20 mouse cellular contexts compared by ENCODE assay signal in the genomic region with DNA sequence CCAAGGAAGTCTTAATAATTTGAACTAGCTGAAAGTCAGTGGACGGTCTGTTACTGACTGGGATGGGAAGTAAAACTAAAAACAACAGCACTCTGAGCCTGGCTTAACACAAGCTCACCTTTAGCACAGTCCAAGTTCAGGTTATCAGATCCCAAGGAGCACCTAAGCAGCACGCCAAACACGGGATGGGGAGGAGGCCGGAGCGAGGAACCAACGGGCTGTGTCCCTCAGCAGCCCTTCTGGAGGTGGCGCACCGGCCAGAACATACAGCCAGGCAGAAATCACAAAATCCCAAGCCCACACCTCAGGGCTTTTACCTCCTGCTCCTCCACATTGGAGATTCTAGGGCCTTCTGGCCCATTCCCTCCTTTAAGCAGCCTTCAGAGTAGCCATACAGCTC. TPM values are rescaled to one million over a fixed set of nuclear protein-coding genes. Genes with fewer than 3 reads are reported as not detected.
DNase-seq lines count a peak whose midpoint lies in the region; ATAC-seq and TF ChIP-seq lines count a peak whose summit lies in the region.
"Had no signal": no experiment of that assay in that cellular context is flagged by ENCODE, and none has a peak within 500 bp of the region (broad histone marks: within the 10 kb centered on the region; RNA-seq: fewer than 3 reads in every experiment).

No protein-coding gene starts in this region.

- H3K36me3 ChIP-seq in kidney, adult 2 months (ENCODE audit: control insufficient read depth, insufficient read depth, low read length) = no peaks in the 10 kb centered on the region
- H3K36me3 ChIP-seq in lung, postnatal 0 days (ENCODE audit: insufficient read depth, low read length) = no peaks in the 10 kb centered on the region
- H3K36me3 ChIP-seq in intestine, embryonic 15.5 days = no peaks in the 10 kb centered on the region
- H3K36me3 ChIP-seq in stomach, embryonic 14.5 days (ENCODE audit: control insufficient read depth, insufficient read depth, low read length) = no peaks in the 10 kb centered on the region
- H3K36me3 ChIP-seq: midbrain, embryonic 12.5 days had no signal

- no peak overlapping the region for H3K9ac ChIP-seq in lung, postnatal 0 days (replicated peaks; ENCODE audit: low read depth)
- peak overlapping the region; percentile 57 for H3K9ac ChIP-seq in intestine, embryonic 15.5 days
- H3K9ac ChIP-seq in stomach, embryonic 14.5 days (replicated peaks; ENCODE audit: low read depth, low read length) = no peak overlapping the region
- H3K9ac ChIP-seq: midbrain, embryonic 12.5 days had no signal

- no peak for TF ChIP-seq POLR2A in kidney, adult 2 months (IDR thresholded peaks at IDR 0.05; ENCODE audit: low read depth, low read length)
- no peak for TF ChIP-seq POLR2A in lung, adult 2 months (IDR thresholded peaks at IDR 0.05; ENCODE audit: borderline replicate concordance, extremely low read depth, low read depth, low read length)

- 33% methylated on average over 8 of the region's 8 CpGs for WGBS in kidney, adult 2 months
- WGBS in lung, postnatal 0 days = 52% methylated on average over 8 of the region's 8 CpGs
- 72% methylated on average over 8 of the region's 8 CpGs for WGBS in lung, adult 2 months
- WGBS in intestine, embryonic 15.5 days = 37% methylated on average over 8 of the region's 8 CpGs
- 56% methylated on average over 8 of the region's 8 CpGs for whole genome bisulfite sequencing in stomach, embryonic 14.5 days

- peak overlapping the region; percentile 57 for H3K27ac ChIP-seq in kidney, adult 2 months (ENCODE audit: insufficient read depth, low read depth, low read length)
- no peak overlapping the region for H3K27ac ChIP-seq in lung, postnatal 0 days (ENCODE audit: low read length)
- peak overlapping the region; percentile 86 for H3K27ac ChIP-seq in intestine, embryonic 15.5 days
- no peak overlapping the region for H3K27ac ChIP-seq in stomach, embryonic 14.5 days (ENCODE audit: low read length)
- H3K27ac ChIP-seq: midbrain, embryonic 12.5 days had no signal

- DNase-seq in kidney, adult 2 months = peak; percentile 46
- no peak for DNase-seq in kidney, postnatal 14 days
- DNase-seq in lung, postnatal 0 days (ENCODE audit: low spot score) = no peak
- no peak for DNase-seq in lung, adult 2 months
- no peak for DNase-seq in cerebellum, adult 11-12 months
- no peak for DNase-seq in right cerebral cortex, postnatal 10 days (ENCODE audit: low spot score in 2 of 2)
- DNase-seq: adrenal gland, adult 2 months; cerebellum, adult 8-10 months; gastrocnemius, postnatal 10 days; heart, postnatal 36 days; lung, postnatal 14 days; retina, postnatal 1 day; thymus, adult 18-20 months had no signal

- H3K27me3 ChIP-seq in kidney, adult 2 months (replicated peaks; ENCODE audit: control insufficient read depth, insufficient read depth, low read length) = no peaks in the 10 kb centered on the region
- peaks cover 13% of the 10 kb centered on the region for H3K27me3 ChIP-seq in lung, postnatal 0 days (replicated peaks; ENCODE audit: insufficient read depth, low read length)
- peaks cover 45% of the 10 kb centered on the region for H3K27me3 ChIP-seq in intestine, embryonic 15.5 days (replicated peaks)
- peaks cover 35% of the 10 kb centered on the region for H3K27me3 ChIP-seq in stomach, embryonic 14.5 days (ENCODE audit: control insufficient read depth, insufficient read depth, low read length)

- H3K9me3 ChIP-seq in lung, postnatal 0 days (ENCODE audit: low read length) = no peaks in the 10 kb centered on the region
- H3K9me3 ChIP-seq in intestine, embryonic 15.5 days = no peaks in the 10 kb centered on the region
- H3K9me3 ChIP-seq in stomach, embryonic 14.5 days (ENCODE audit: control insufficient read depth, low read depth, low read length) = no peaks in the 10 kb centered on the region
- H3K9me3 ChIP-seq: midbrain, embryonic 12.5 days had no signal

- no peak for TF ChIP-seq EP300 in lung, postnatal 0 days (IDR thresholded peaks at IDR 0.05)

- peak overlapping the region; percentile 43 for H3K4me3 ChIP-seq in kidney, adult 2 months (ENCODE audit: insufficient read depth, low read depth, low read length)
- 0 out of 2 replicates have a peak overlapping the region, but pooled peaks have one; percentile 39 for H3K4me3 ChIP-seq in lung, postnatal 0 days (ENCODE audit: low read depth, low read length)
- no peak overlapping the region for H3K4me3 ChIP-seq in lung, adult 2 months (replicated peaks; ENCODE audit: extremely low read depth, low read depth, low read length)
- peak overlapping the region; percentile 53 for H3K4me3 ChIP-seq in intestine, embryonic 15.5 days (replicated peaks)
- peak overlapping the region; percentile 43; the same call in 1 of the 2 replicates for H3K4me3 ChIP-seq in stomach, embryonic 14.5 days (ENCODE audit: low read depth, low read length)
- H3K4me3 ChIP-seq: erythroblast, embryonic 14.5 days; midbrain, embryonic 12.5 days; myocyte had no signal

- H3K4me1 ChIP-seq in kidney, adult 2 months (ENCODE audit: control insufficient read depth, insufficient read depth, low read length) = peaks cover 13% of the 10 kb centered on the region
- H3K4me1 ChIP-seq in lung, postnatal 0 days (ENCODE audit: insufficient read depth, low read depth, low read length) = no peaks in the 10 kb centered on the region
- 0 out of 2 replicates have a peak, but pooled peaks cover 4% of the 10 kb centered on the region for H3K4me1 ChIP-seq in lung, adult 2 months (ENCODE audit: control insufficient read depth, insufficient read depth, low read length)
- H3K4me1 ChIP-seq in intestine, embryonic 15.5 days (replicated peaks) = peaks cover 28% of the 10 kb centered on the region
- peaks cover 8% of the 10 kb centered on the region; the same call in 1 of the 2 replicates for H3K4me1 ChIP-seq in stomach, embryonic 14.5 days (ENCODE audit: control insufficient read depth, insufficient read depth, low read length)

- H3K4me2 ChIP-seq in lung, postnatal 0 days (replicated peaks; ENCODE audit: low read depth, low read length) = peak overlapping the region; percentile 53; the same call in 1 of the 2 replicates
- H3K4me2 ChIP-seq in intestine, embryonic 15.5 days (replicated peaks) = peak overlapping the region; percentile 64
- peak overlapping the region; percentile 61 for H3K4me2 ChIP-seq in stomach, embryonic 14.5 days (replicated peaks; ENCODE audit: low read depth, low read length)
- H3K4me2 ChIP-seq: midbrain, embryonic 12.5 days had no signal

- no peak for ATAC-seq in lung, postnatal 0 days
- ATAC-seq in intestine, embryonic 15.5 days = no peak
- no peak for ATAC-seq in stomach, embryonic 14.5 days (ENCODE audit: insufficient number of reproducible peaks, insufficient read depth, low FRiP score, low read depth)
- ATAC-seq: hindbrain, embryonic 16.5 days had no signal

- TF ChIP-seq CTCF in kidney, adult 2 months (conservative IDR thresholded peaks at IDR 0.05; ENCODE audit: insufficient read depth, insufficient read length, low read depth, low read length) = no peak
- no peak for TF ChIP-seq CTCF in lung, postnatal 0 days (IDR thresholded peaks at IDR 0.05)
- no peak for TF ChIP-seq CTCF in lung, adult 2 months (IDR thresholded peaks at IDR 0.05; ENCODE audit: insufficient read depth, low read length)

RNA-seq across cellular contexts. Expression of a gene that starts 1.7 kb away (rescaled TPM):
- polyA plus RNA-seq in kidney, adult 2 months (2012; rRNA removed) = 9.0 and 10.4 TPM in 2 replicates
- 2.1 and 2.2 TPM in 2 replicates for polyA plus RNA-seq in lung, postnatal 0 days (2015; fragmentation: Nextera tagmentation; extraction: Ambion mirVana)
- polyA plus RNA-seq in lung, adult 2 months (2012; rRNA removed) = 2.3 and 11.2 TPM in 2 replicates
- polyA plus RNA-seq in intestine, embryonic 15.5 days (2015; fragmentation: Nextera tagmentation; extraction: Ambion mirVana) = 19.3 TPM in 2 replicates
- polyA plus RNA-seq in stomach, embryonic 14.5 days (2014; fragmentation: Nextera tagmentation; extraction: Ambion mirVana) = 11.2 and 11.5 TPM in 2 replicates
- polyA plus RNA-seq: adrenal gland, adult 2 months; C2C12; myocyte had no signal

RNA-seq across cellular contexts. Expression of a gene that starts 9.1 kb away (rescaled TPM):
- polyA plus RNA-seq in kidney, adult 2 months (2012; rRNA removed) = 10.2 and 13.3 TPM in 2 replicates
- 3.9 and 4.3 TPM in 2 replicates for polyA plus RNA-seq in lung, postnatal 0 days (2015; fragmentation: Nextera tagmentation; extraction: Ambion mirVana)
- polyA plus RNA-seq in lung, adult 2 months (2012; rRNA removed) = 14.5 and 15.3 TPM in 2 replicates
- 7.9 and 9.9 TPM in 2 replicates for polyA plus RNA-seq in intestine, embryonic 15.5 days (2015; fragmentation: Nextera tagmentation; extraction: Ambion mirVana)
- polyA plus RNA-seq in stomach, embryonic 14.5 days (2014; fragmentation: Nextera tagmentation; extraction: Ambion mirVana) = 5.5 and 6.1 TPM in 2 replicates

RNA-seq across cellular contexts. Expression of a gene that starts 42.9 kb away (rescaled TPM):
- polyA plus RNA-seq in kidney, adult 2 months (2012; rRNA removed) = 55.1 and 62.3 TPM in 2 replicates
- polyA plus RNA-seq in lung, postnatal 0 days (2015; fragmentation: Nextera tagmentation; extraction: Ambion mirVana) = 59.6 and 68.5 TPM in 2 replicates
- polyA plus RNA-seq in lung, adult 2 months (2012; rRNA removed) = 38.6 and 47.6 TPM in 2 replicates
- polyA plus RNA-seq in intestine, embryonic 15.5 days (2015; fragmentation: Nextera tagmentation; extraction: Ambion mirVana) = 128 and 149 TPM in 2 replicates
- polyA plus RNA-seq in stomach, embryonic 14.5 days (2014; fragmentation: Nextera tagmentation; extraction: Ambion mirVana) = 113 and 119 TPM in 2 replicates

RNA-seq across cellular contexts. Expression of a gene that starts 48.4 kb away (rescaled TPM):
- 14.7 and 16.3 TPM in 2 replicates for polyA plus RNA-seq in kidney, adult 2 months (2012; rRNA removed)
- 3.6 and 3.7 TPM in 2 replicates for polyA plus RNA-seq in lung, postnatal 0 days (2015; fragmentation: Nextera tagmentation; extraction: Ambion mirVana)
- polyA plus RNA-seq in lung, adult 2 months (2012; rRNA removed) = 8.8 and 15.6 TPM in 2 replicates
- 7.2 and 8.0 TPM in 2 replicates for polyA plus RNA-seq in intestine, embryonic 15.5 days (2015; fragmentation: Nextera tagmentation; extraction: Ambion mirVana)
- 12.4 and 13.0 TPM in 2 replicates for polyA plus RNA-seq in stomach, embryonic 14.5 days (2014; fragmentation: Nextera tagmentation; extraction: Ambion mirVana)

RNA-seq across cellular contexts. Expression of a gene that starts 51.3 kb away (rescaled TPM):
- 60.3 and 67.4 TPM in 2 replicates for polyA plus RNA-seq in kidney, adult 2 months (2012; rRNA removed)
- 51.1 and 51.9 TPM in 2 replicates for polyA plus RNA-seq in lung, postnatal 0 days (2015; fragmentation: Nextera tagmentation; extraction: Ambion mirVana)
- 72.5 and 75.7 TPM in 2 replicates for polyA plus RNA-seq in lung, adult 2 months (2012; rRNA removed)
- polyA plus RNA-seq in intestine, embryonic 15.5 days (2015; fragmentation: Nextera tagmentation; extraction: Ambion mirVana) = 44.1 and 47.3 TPM in 2 replicates
- polyA plus RNA-seq in stomach, embryonic 14.5 days (2014; fragmentation: Nextera tagmentation; extraction: Ambion mirVana) = 30.5 and 37.0 TPM in 2 replicates

Comparison
In these comparisons a context has a peak if more than half of its experiments do, and no peak if none do; other contexts are left out.
1. H3K27ac ChIP-seq: peak in kidney, adult 2 months (single experiment) and intestine, embryonic 15.5 days (single experiment); none in lung, postnatal 0 days (single experiment) and stomach, embryonic 14.5 days (single experiment).
2. Peak in every context shown above with its lines, with median percentiles within 50 percentile points of each other: H3K4me2 ChIP-seq.